Mouse (Mus musculus) embryonic fibroblast, embryonic 13.5 days (primary cell): ENCODE data around the gene Igf1r.

Source experiments
- CTCF ChIP-seq: IDR thresholded peaks from 2 replicates; pipeline ENCODE4 v1.5.1; 2011; ENCODE audit warnings: mild to moderate bottlenecking, control low read depth, low read length, moderate library complexity, borderline replicate concordance; ENCODE audit not compliant: insufficient read depth
- POLR2A ChIP-seq: IDR thresholded peaks from 2 replicates; pipeline ENCODE4 v1.6.1; 2011; ENCODE audit warnings: low read depth, mild to moderate bottlenecking, control low read depth, low read length, moderate library complexity

DNA sequence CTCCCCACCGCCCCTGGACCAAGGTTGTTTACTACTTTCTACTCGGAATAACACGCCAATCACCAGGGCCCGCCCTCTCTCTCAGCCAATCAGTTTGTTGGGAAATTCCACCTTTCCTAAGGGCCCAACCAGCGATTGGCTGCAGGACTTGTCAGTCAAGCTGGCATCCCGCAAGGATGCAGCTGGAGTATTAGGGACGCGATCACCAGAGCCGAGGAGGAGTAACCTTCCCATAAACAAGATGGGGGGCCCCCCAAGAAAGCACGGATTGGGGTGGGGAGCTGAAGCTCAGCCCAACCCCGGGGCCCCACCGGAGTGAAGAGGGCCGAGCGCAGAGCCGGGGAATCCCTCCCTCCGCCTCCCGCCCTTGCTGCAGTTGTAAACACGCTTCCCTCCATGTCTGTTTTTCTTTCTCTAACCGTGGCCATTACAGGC lies 176.5 kb downstream of the Igf1r start:
- TF ChIP-seq POLR2A (no peak), CTCF (no peak)
